Mouse (Mus musculus) liver, embryonic 14.5 days (tissue): Measurements from ENCODE around the gene Cux1.

ENCODE experiments used
- CTCF ChIP-seq: IDR thresholded peaks from 2 replicates; pipeline ENCODE4 v1.5.1; 2016; ENCODE audit warnings: antibody characterized with exemption, low read depth, control low read depth
- EP300 ChIP-seq: IDR thresholded peaks from 2 replicates; pipeline ENCODE4 v1.6.1; 2016; ENCODE audit warnings: antibody characterized with exemption, low read depth

- TF ChIP-seq CTCF (peak; percentile 89), EP300 (no peak)
Observed at GRCm38 (mm10) chr5:136252899-136253298, 314.4 kb downstream of the Cux1 start.
